Mouse (Mus musculus) embryo, embryonic 9.5 days (tissue): ENCODE data around the gene Akain1.

ENCODE experiments used
- DNase-seq: peaks from one replicate; pipeline ENCODE4 v3.0.0-alpha.2; 2017; ENCODE audit errors: extremely low spot score

The Akain1 gene

DNA sequence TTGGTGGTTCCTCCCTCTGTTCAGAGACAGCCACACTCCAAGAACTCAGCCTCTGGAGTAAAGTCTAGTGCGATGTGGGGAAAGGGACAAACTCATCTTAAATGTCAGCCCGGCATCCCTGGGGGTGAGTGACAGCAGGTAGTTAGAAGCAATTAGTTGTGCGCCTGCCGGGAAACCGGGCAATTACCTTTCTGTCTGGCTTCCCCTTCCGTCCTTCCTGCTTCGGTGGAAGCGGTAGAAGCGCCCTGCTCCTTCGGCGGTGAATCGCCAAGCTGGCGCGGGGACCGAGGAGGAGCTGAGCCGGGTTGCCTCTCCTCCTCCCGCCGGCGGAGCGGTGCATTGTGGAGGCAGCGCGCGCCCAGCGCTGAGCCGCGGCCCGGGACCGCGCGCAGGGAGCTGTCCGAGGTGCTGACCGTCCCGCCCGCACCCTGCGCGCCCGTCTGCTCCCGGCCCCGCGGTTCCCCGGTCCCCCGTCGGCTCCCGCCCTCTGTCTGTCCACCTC lies at the start of gene Akain1:
TSS of gene Akain1 (plus strand) at position 337 of the 502 bp plus-strand sequence.
- peak; percentile 81 for DNase-seq

- no peak for DNase-seq
These were observed 42.7 kb upstream of the Akain1 start for GRCm38 (mm10) chr17:69396147-69397033.

- no peak for DNase-seq
These were observed 42.0 kb upstream of the Akain1 start for GRCm38 (mm10) chr17:69397163-69397562.

- DNase-seq = no peak
These were observed 41.0 kb upstream of the Akain1 start for GRCm38 (mm10) chr17:69398092-69398491.

GRCm38 (mm10) chr17:69401146-69401545 lies 38.0 kb upstream of the Akain1 start:
- DNase-seq = no peak

DNA sequence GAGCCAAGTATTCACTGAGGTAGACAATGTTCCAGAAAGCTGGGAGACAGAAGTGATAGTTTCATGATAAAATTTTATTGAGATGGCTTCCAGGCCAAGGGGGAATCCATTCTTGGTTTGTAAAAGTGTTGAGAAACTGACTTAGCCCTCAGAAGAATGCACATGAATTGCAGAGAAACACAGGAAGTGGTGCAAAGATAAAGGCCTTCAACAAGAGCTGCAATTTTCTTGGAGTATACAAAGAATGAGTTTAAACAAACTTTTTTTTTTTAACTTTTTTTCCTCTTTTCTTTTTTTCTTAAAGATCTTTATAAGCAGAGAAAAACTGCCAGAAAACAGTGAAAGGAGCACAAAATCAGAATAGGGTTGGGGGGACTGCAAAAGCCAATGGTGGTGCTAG lies 23.0 kb upstream of the Akain1 start:
- no peak for DNase-seq

GRCm38 (mm10) chr17:69416920-69417661 lies 22.0 kb upstream of the Akain1 start:
- DNase-seq = peak; percentile 95

- no peak for DNase-seq
These were observed 21.3 kb upstream of the Akain1 start for GRCm38 (mm10) chr17:69417724-69418373.

DNA sequence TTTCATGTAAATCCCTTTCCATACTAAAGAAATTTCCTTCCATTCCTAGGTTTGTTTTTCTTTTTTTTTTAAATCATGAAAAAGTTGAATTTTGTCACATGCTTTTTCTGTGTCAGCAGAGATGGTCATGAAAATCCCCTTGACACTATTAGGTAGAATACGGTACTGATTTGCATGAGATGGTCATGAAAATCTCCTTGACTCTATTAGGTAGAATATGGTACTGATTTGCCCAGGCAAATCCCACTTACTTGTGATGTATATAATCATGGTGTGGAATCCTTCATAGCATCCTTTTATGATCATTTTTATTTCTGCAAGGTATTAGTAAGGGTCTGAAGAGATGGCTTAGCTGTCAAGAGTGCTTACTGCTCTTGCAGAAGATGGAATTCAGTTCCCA lies 17.5 kb upstream of the Akain1 start:
- no peak for DNase-seq

- no peak for DNase-seq
These were observed 1.3 kb upstream of the Akain1 start for GRCm38 (mm10) chr17:69437836-69438235.

GRCm38 (mm10) chr17:69438486-69438885 lies 640 bp upstream of the Akain1 start:
- no peak for DNase-seq

DNA sequence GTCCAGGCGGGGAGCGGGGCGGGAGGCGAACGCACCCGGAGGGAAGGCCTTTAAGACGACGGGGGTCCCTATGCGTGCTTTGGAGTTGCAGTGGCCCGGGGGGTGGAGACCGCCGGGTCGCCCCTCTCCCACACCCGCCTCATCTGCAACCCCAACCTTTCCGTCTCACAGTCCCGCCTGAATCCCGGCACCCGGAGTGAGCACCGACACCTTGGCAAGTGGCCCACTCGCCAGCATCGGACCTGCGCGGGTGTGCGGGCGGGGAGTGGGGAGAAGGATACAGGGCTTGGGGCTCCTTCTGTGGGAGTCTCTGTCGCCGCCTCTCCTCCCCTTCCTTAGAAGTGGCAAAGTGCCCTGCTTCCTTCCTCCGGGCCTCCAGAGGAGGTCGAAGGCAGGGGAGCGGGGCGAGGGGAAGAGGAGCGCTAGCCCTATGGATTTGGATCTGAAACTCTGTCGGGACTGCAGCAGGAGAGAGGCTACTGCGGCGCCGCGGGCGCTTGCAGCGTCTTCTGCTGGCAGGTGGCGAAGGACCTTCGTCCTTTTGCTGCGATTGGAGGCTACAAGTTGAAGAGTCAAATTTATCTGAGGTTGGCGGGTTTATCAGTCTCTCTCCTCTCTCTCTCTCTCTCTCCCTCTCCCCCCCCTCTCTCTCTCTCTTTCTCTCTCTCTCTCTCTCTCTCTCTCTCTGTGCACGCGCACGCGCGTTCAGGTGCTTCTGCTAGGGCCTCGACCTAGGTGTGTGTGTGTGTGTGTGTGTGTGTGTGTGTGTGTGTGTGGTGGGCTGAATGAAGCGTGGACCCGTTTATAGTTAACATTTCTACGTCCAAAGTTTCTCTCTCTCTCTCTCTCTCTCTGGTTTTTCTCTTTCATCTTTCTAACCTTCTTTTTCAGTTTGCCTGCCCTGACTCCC lies 700 bp downstream of the Akain1 start:
- DNase-seq = no peak

DNA sequence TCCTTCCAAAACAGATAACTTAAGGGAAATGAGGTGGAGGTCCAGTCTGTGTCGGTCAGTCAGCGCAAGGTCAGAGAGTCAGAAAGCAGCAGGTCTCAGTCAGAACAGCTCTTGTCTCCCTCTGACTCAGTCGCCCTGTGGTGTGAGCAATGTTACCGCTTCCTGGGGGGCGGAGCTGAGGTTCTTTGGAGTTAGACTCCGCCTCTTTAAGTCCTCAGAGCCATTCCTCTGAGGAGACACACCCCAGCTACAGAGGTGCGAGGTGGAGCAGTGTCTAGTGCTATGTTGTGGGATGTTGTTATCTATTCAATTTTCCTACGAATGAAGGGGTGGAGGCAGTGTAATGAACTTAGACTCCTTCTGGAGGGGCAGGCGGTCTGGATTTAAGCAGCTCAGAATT lies 1.9 kb downstream of the Akain1 start:
- no peak for DNase-seq

DNA sequence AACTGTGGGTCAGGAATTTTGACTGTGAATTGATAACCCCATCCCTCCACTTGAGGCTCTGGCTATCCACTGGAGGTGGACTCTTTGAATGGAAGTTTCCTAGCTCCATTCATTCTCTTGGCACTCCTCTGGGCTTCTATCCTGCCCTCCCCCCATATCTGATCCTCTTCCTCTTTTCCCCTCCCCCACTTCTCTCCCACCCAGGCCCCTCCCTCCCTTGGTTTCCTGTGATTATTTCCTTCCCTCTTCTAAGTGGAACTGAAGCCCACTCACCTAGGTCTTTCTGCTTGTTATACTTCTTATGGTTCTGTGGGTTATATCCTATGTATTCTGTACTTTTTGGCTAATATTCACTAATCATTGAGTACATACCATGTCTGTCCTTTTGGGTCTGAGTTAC lies 9.6 kb downstream of the Akain1 start:
- no peak for DNase-seq

DNA sequence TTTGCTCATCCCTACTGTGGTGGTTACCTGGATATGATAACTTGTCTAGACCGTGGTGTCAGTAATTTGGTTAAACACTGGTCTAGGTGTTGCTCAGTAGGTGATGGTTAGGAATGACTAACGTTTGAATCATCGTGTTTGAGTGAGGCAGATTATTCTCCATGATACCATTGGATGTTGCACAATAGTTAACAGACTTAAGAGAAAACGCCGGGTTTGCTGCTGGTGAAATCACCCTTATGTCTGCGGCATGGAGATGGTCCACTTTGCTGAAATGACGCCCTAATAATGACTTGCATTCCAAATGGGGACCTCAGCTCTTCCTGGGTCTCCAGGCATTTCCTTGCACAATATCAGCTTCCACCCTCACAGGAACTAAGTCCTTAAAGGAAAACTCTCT lies 22.6 kb downstream of the Akain1 start:
- DNase-seq = no peak

GRCm38 (mm10) chr17:69463037-69463436 lies 23.9 kb downstream of the Akain1 start:
- no peak for DNase-seq

DNA sequence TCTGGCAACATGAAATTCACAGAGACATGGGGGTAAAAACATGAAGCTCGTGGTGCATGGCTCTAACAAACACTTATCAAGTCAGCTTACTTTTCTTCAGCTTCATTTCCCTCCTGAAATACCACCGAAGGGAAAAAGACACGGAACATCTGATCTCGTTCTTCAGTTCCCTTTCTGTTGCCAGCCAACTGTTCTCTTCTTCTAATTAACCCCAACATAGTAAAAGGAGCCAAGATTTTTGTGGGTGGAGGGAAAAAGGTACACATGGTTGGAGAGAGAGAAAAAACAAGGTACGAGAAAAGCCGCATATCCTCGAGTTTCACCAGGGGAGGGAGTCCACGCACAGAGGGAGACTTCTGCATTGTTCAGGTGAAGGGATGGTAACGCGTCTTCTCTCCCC lies 32.0 kb downstream of the Akain1 start:
- DNase-seq = no peak

- DNase-seq = no peak
These were observed 33.3 kb downstream of the Akain1 start for GRCm38 (mm10) chr17:69472401-69472800.

GRCm38 (mm10) chr17:69474084-69474483 lies 35.0 kb downstream of the Akain1 start:
- no peak for DNase-seq

DNA sequence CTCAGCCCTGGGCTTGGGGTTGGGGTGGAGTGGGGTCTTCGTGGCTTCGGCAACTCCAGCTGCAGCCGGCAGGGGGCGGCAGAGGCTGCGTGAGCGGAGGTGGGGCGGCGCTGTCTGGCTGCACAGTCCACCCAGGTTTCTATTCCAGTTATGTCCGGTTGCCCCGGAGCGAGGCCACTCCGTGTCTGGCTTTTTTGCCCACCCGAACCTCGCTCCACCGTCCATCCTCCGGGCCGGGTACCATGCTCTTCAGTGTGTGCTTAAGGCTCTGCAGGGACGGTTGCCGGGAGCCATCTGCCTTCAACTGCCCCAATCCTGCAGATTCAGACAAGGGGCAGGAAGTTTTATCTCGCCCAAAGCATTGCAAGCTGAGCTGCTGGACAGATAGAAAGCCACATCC lies 36.3 kb downstream of the Akain1 start:
- peak; percentile 86 for DNase-seq

DNA sequence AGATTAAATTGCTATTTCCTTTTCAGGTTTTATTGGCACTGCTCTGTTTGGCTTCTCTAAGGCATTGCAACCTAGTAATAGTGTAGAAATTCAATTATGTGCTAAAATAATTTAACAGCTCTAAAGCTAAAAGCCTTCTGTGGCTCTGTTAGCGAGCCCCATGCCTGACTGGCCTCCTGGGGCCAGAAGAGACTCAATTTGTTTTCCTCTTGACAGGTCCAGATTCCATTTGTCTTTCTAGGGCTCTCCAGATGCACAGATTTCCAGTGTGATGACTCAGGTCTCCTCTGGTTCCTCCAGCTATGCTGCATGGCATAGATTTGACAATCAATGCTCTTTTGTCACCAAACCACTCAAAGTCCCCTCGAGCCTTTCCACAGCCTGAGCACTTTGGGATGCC lies 38.4 kb downstream of the Akain1 start:
- DNase-seq = no peak
